Mouse (Mus musculus): ENCODE data around the gene Rnf19b.

GRCm38 (mm10) chr4:129030746-129031145, 27.3 kb upstream of the Rnf19b start:
- TF ChIP-seq EP300 (IDR thresholded peaks at IDR 0.05; ENCODE audit: low read length) (no peak), KAT2A (IDR thresholded peaks at IDR 0.05; ENCODE audit: insufficient replicate concordance, low read length) (no peak), POLR2AphosphoS2 (IDR thresholded peaks at IDR 0.05; ENCODE audit: low read depth, low read length) (no peak), POLR2A (IDR thresholded peaks at IDR 0.05; ENCODE audit: low read depth, low read length) (no peak)

All from CH12.LX (cell line).